Mouse (Mus musculus): Measurements from ENCODE around the gene Cntn1. TPM values are rescaled to one million over a fixed set of nuclear protein-coding genes. Genes with fewer than 3 reads are reported as not detected.
"Not testable (repeated sequence)": the region's sequence is repeated elsewhere in the genome, so short reads cannot be mapped to it uniquely, and the experiment has no call there.

Gene Cntn1
- polyA plus RNA-seq, 1 experiment from 2014 or later = 0.75 TPM

- H3K4me2 ChIP-seq (ENCODE audit: low read depth, low read length) = no peak overlapping the region
- no peaks in the 10 kb centered on the region for H3K9me3 ChIP-seq (ENCODE audit: control insufficient read depth, low read length)
- H3K4me1 ChIP-seq (replicated peaks; ENCODE audit: control insufficient read depth, insufficient read depth, low read length) = no peaks in the 10 kb centered on the region
- no peak overlapping the region for H3K4me3 ChIP-seq (ENCODE audit: low read length)
- no peaks in the 10 kb centered on the region for H3K36me3 ChIP-seq (ENCODE audit: control insufficient read depth, insufficient read depth, low read length)
- H3K27ac ChIP-seq (ENCODE audit: low read length) = no peak overlapping the region
- no peak for ATAC-seq (ENCODE audit: low read depth)
- H3K27me3 ChIP-seq (ENCODE audit: control insufficient read depth, insufficient read depth, low read depth, low read length) = no peaks in the 10 kb centered on the region
- no peak overlapping the region for H3K9ac ChIP-seq (ENCODE audit: low read length)
- 58% methylated on average over 2 of the region's 2 CpGs for WGBS
These were observed 290.5 kb downstream of the Cntn1 start for GRCm38 (mm10) chr15:92341424-92341823.

- no peaks in the 10 kb centered on the region for H3K27me3 ChIP-seq (ENCODE audit: control insufficient read depth, insufficient read depth, low read depth, low read length)
- no peak overlapping the region for H3K27ac ChIP-seq (ENCODE audit: low read length)
- peak; percentile 52; the same call in 1 of the 2 replicates for ATAC-seq (ENCODE audit: low read depth)
- no peaks in the 10 kb centered on the region for H3K9me3 ChIP-seq (ENCODE audit: control insufficient read depth, low read length)
- H3K36me3 ChIP-seq (ENCODE audit: control insufficient read depth, insufficient read depth, low read length) = no peaks in the 10 kb centered on the region
- peak overlapping the region; percentile 34 for H3K4me3 ChIP-seq (ENCODE audit: low read length)
- WGBS = 60% methylated on average over 23 of the region's 23 CpGs
- no peaks in the 10 kb centered on the region for H3K4me1 ChIP-seq (replicated peaks; ENCODE audit: control insufficient read depth, insufficient read depth, low read length)
- H3K9ac ChIP-seq (ENCODE audit: low read length) = 0 out of 2 replicates have a peak overlapping the region, but pooled peaks have one; percentile 41
- H3K4me2 ChIP-seq (ENCODE audit: low read depth, low read length) = no peak overlapping the region
These were observed 293.3 kb downstream of the Cntn1 start for GRCm38 (mm10) chr15:92344136-92344869.

GRCm38 (mm10) chr15:92347426-92347825 is 296.5 kb downstream of the Cntn1 start:
- Histone ChIP-seq H3K4me1 (replicated peaks; ENCODE audit: control insufficient read depth, insufficient read depth, low read length) (no peaks in the 10 kb centered on the region), H3K27me3 (ENCODE audit: control insufficient read depth, insufficient read depth, low read depth, low read length) (no peaks in the 10 kb centered on the region), H3K9me3 (ENCODE audit: control insufficient read depth, low read length) (no peaks in the 10 kb centered on the region), H3K36me3 (ENCODE audit: control insufficient read depth, insufficient read depth, low read length) (no peaks in the 10 kb centered on the region), H3K9ac (ENCODE audit: low read length) (no peak overlapping the region), H3K4me3 (ENCODE audit: low read length) (no peak overlapping the region), H3K27ac (ENCODE audit: low read length) (no peak overlapping the region), H3K4me2 (ENCODE audit: low read depth, low read length) (no peak overlapping the region)
- no peak for ATAC-seq (ENCODE audit: low read depth)
- WGBS = 49% methylated on average over 4 of the region's 4 CpGs

GRCm38 (mm10) chr15:92347902-92348301 is 296.9 kb downstream of the Cntn1 start:
- no peak overlapping the region for H3K4me2 ChIP-seq (ENCODE audit: low read depth, low read length)
- no peaks in the 10 kb centered on the region for H3K9me3 ChIP-seq (ENCODE audit: control insufficient read depth, low read length)
- H3K27me3 ChIP-seq (ENCODE audit: control insufficient read depth, insufficient read depth, low read depth, low read length) = no peaks in the 10 kb centered on the region
- no peak overlapping the region for H3K4me3 ChIP-seq (ENCODE audit: low read length)
- no peaks in the 10 kb centered on the region for H3K36me3 ChIP-seq (ENCODE audit: control insufficient read depth, insufficient read depth, low read length)
- no peaks in the 10 kb centered on the region for H3K4me1 ChIP-seq (replicated peaks; ENCODE audit: control insufficient read depth, insufficient read depth, low read length)
- no peak overlapping the region for H3K9ac ChIP-seq (ENCODE audit: low read length)
- H3K27ac ChIP-seq (ENCODE audit: low read length) = no peak overlapping the region
- ATAC-seq (ENCODE audit: low read depth) = no peak
- WGBS = 37% methylated on average over 3 of the region's 3 CpGs

GRCm38 (mm10) chr15:92348453-92348852 is 297.5 kb downstream of the Cntn1 start:
- ATAC-seq (ENCODE audit: low read depth) = not testable (repeated sequence)

GRCm38 (mm10) chr15:92364153-92364552 is 313.2 kb downstream of the Cntn1 start:
- ATAC-seq (ENCODE audit: low read depth) = peak; percentile 71
- no peak overlapping the region for H3K9ac ChIP-seq (ENCODE audit: low read length)
- no peaks in the 10 kb centered on the region for H3K27me3 ChIP-seq (ENCODE audit: control insufficient read depth, insufficient read depth, low read depth, low read length)
- no peak overlapping the region for H3K4me2 ChIP-seq (ENCODE audit: low read depth, low read length)
- peaks cover 6% of the 10 kb centered on the region for H3K4me1 ChIP-seq (replicated peaks; ENCODE audit: control insufficient read depth, insufficient read depth, low read length)
- H3K36me3 ChIP-seq (ENCODE audit: control insufficient read depth, insufficient read depth, low read length) = no peaks in the 10 kb centered on the region
- H3K9me3 ChIP-seq (ENCODE audit: control insufficient read depth, low read length) = no peaks in the 10 kb centered on the region
- H3K4me3 ChIP-seq (ENCODE audit: low read length) = no peak overlapping the region
- H3K27ac ChIP-seq (ENCODE audit: low read length) = no peak overlapping the region
- 42% methylated on average over 6 of the region's 6 CpGs for WGBS

More at GRCm38 (mm10) chr15:92348453-92348852, 297.5 kb downstream of the Cntn1 start:
- not testable (repeated sequence) for H3K27ac ChIP-seq (ENCODE audit: low read length); H3K27me3 ChIP-seq (ENCODE audit: control insufficient read depth, insufficient read depth, low read depth, low read length); H3K4me1 ChIP-seq (replicated peaks; ENCODE audit: control insufficient read depth, insufficient read depth, low read length); H3K4me2 ChIP-seq (ENCODE audit: low read depth, low read length); H3K9me3 ChIP-seq (ENCODE audit: control insufficient read depth, low read length); H3K36me3 ChIP-seq (ENCODE audit: control insufficient read depth, insufficient read depth, low read length); H3K9ac ChIP-seq (ENCODE audit: low read length); H3K4me3 ChIP-seq (ENCODE audit: low read length)

GRCm38 (mm10) chr15:92364592-92364991 is 313.6 kb downstream of the Cntn1 start:
- Histone ChIP-seq H3K4me1 (replicated peaks; ENCODE audit: control insufficient read depth, insufficient read depth, low read length) (peaks cover 6% of the 10 kb centered on the region), H3K4me3 (ENCODE audit: low read length) (no peak overlapping the region), H3K27ac (ENCODE audit: low read length) (no peak overlapping the region), H3K9ac (ENCODE audit: low read length) (no peak overlapping the region), H3K27me3 (ENCODE audit: control insufficient read depth, insufficient read depth, low read depth, low read length) (no peaks in the 10 kb centered on the region), H3K9me3 (ENCODE audit: control insufficient read depth, low read length) (no peaks in the 10 kb centered on the region), H3K4me2 (ENCODE audit: low read depth, low read length) (no peak overlapping the region), H3K36me3 (ENCODE audit: control insufficient read depth, insufficient read depth, low read length) (no peaks in the 10 kb centered on the region)
- no peak for ATAC-seq (ENCODE audit: low read depth)

Other genes starting within 250 kb of the Cntn1 start
- not detected in 2 replicates for gene Smgc, start 212.9 kb upstream of the Cntn1 start, polyA plus RNA-seq (2015; fragmentation: Nextera tagmentation; extraction: Ambion mirVana)